Mouse (Mus musculus): ENCODE measurements at regions not wholly inside any gene's neighbourhood (a gene's known extent, or its start where the extent isn't known, plus 50 kb on each side); places are given as distances from the start of the nearest gene placed in this dataset.

- no peak for DNase-seq
These were observed 239.7 kb upstream of the Car10 start for GRCm38 (mm10) chr11:92858170-92858569.

GRCm38 (mm10) chr11:92889693-92890454, 208.0 kb upstream of the Car10 start:
- DNase-seq: peak; percentile 70

DNA sequence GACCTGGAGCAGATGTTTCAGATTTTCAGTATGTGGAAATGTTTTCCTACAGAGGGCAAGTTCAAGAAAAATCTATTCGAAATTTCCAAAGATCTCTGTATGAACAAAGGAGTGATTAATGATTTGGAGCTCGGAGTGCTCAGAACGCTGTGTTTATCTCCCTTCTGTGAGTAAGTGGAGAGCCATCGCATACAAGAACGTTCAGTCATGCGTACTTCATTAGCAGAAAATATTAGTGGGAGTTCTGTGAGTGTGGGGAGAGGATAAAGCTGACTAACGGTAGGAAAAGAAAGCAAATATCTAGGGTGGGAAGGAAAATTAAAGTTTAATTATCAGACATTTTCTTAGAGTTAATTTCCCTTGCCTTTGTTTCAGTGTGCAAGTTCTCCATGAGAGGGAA, 198.5 kb upstream of the Car10 start:
- no peak for DNase-seq

Measured in kidney, postnatal 14 days (tissue).